Mouse (Mus musculus): ENCODE results near the gene Mastl. TPM values are rescaled to one million over a fixed set of nuclear protein-coding genes. Genes with fewer than 3 reads are reported as not detected.

The Mastl gene
- under 1 TPM; 0.26 to 0.48 TPM for total RNA-seq (2021)

DNA sequence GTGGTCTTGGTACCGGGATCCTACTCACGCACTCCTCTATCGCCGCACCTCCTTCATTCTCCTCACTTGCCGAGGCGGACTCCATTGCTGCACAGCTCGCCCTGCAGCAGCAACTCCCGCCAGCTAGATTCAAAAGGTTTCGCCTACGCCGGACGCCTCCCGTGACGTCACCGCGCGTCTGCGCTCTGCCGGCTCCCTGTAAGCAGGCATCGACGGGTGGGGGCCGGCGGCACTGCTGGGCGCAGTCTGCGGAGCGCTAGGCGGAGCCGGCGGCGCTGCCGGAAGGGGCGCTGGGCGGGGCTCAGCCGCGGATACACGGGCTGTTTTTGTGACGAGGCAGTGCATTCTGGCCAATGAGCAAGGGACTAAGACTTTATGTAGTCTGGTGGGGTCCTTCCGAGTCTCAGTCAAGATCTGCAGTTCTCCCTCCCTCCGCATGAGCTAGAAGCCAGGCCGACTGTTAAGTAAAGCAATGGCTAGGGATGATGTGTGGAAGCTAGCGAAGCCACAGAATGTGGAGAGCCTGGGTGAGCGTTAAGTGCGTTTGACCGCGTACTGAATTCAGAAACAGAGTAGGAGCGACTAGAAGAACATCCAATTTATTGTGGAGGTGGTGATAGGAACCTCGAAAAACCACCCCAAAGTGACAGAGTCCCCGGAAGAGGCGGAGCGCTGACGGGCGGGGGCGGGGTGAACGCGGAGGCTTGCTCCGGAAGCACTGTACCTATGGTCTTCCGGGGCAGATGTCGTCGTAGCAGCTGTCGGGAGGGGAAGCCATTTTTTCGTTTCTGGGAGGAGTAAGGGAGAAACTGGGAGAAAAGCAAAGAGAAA is at the start of gene Mastl, which contains the start of gene Yme1l1:
Gene Mastl (minus strand): TSS at position 248 of the 831 bp plus-strand sequence.
Gene Yme1l1 (plus strand): TSS at position 593 of the 831 bp plus-strand sequence.
- intact Hi-C loops (cut with DNase I): loop anchor here (2.0 to 5.0 kb wide), 2 partner anchors 87 to 259 kb away; partner anchors contain the start of genes Acbd5 and Pdss1
- DNase-seq (ENCODE audit: low spot score): peak; percentile 96

DNA sequence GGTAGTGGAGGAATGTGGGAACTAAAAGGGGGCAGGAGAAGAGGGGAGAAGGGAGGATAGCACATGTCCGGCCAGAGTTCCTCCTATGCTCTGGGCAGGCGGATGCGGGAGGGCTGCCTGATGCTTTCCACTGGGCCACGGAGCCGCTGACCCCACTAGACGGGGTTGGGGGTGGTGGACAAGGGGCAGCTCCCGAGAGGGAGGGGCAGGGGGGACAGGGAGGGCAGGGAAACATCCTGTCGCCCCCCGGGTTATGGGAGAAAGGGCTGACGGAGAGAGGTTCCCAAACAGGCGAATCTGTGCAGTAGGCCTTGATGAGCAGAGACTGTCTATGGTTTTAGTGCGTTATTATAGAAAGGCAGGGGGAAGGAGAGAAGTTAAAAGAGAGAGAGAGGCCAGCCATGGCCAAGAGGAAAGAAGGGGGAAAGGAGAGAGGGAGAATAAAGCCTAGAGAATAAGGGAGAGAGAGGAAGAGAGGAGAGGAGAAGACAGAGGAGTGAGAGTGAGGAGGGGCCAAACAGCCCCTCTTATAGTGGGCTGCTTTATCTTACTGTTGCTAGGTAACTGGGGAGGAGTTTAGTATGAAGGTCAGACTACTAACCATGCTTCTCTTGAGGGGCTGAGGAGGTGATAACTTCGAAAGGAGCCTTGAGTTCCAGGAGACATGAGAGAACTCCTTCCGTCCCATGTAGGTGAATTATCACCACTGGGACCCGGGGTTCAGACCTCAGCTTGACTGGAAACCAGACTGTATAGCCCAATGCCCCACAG is 47.3 kb upstream of the Mastl start:
- no peak for DNase-seq (ENCODE audit: low spot score)
- intact Hi-C loops (cut with DNase I): no loop called here

DNA sequence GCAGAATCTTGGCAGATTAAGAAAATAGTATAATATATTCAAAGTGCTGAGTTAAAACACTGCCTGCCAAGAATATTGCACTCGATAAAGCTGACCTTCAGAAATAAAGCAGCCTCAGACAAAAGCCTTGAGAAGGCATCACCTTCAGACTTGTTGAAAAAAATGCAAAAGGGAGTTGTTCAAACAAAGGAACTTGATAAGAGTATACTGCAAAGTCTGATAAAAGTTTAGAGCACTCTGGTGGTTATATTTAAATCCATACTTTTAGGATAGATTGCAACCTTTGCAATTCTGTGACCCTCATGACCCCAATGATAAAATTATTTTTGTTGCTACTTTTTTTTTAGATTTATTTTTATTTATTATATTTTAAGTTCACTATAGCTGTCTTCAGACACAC is 45.2 kb upstream of the Mastl start:
- DNase-seq (ENCODE audit: low spot score): no peak
- intact Hi-C loops (cut with DNase I): no loop called here

DNA sequence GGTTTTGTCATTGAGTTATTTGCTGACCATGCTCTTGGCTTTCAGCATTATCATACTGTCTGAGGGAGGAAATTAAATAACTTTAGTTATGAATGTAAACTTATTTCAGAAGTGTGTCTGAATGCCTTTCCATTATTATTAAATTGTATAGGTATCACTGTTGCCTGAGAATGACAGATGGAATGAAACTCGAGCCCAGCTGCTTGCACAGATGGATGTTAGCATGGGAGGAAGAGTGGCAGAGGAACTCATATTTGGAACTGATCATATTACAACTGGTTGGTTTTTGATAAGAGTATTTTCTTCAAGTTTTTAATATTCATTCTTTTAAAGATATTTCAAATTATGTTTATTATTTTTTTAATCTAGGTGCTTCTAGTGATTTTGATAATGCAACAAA is 38.5 kb upstream of the Mastl start:
- no peak for DNase-seq (ENCODE audit: low spot score)
- intact Hi-C loops (cut with DNase I): no loop called here

DNA sequence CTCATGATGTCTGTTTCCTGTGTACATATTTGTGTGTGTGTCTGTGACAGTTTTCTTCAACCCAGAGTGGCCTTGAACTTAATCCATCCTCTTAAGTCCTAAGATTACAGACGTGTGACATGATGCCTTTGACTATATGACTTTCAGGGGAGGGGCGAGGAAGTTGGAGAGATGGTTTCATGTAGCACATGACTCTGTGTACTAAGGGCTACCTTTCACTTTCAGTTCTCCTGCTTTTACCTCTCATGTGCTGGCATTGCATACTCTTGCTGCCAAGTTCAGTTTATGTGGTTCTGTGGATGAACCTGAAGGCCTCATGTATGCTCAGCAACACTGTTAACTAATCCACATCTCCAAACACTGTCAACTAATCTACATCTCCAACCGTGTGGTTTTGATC is 16.5 kb upstream of the Mastl start:
- no peak for DNase-seq (ENCODE audit: low spot score)
- intact Hi-C loops (cut with DNase I): no loop called here

DNA sequence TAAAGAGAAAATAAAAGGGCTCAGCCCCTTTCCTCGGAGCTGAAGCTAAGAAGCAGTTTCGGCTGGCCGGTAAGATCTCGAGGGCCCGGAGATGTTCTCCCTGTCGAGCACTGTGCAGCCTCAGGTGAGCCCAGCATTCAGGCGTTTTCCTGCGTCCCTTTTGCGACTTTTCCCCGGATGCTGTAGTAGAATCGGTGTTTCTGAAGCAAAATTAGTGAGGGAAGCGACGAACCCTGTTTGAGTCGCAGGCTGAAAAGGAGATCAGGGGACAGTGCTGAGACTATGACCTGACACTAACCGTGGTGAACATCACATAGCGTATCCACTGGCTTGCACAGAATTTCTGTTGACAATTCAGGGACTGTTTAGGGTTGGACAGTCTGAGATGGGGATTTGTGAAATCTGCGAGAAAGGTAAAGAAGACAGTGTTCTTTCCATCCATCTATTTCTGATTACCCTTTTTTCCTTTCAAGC is 821 bp upstream of the Mastl start:
- intact Hi-C loops (cut with DNase I): loop anchor here (5.0 kb wide), 1 partner anchor 259 kb away; the partner anchor contains the start of gene Pdss1
- DNase-seq (ENCODE audit: low spot score): no peak

DNA sequence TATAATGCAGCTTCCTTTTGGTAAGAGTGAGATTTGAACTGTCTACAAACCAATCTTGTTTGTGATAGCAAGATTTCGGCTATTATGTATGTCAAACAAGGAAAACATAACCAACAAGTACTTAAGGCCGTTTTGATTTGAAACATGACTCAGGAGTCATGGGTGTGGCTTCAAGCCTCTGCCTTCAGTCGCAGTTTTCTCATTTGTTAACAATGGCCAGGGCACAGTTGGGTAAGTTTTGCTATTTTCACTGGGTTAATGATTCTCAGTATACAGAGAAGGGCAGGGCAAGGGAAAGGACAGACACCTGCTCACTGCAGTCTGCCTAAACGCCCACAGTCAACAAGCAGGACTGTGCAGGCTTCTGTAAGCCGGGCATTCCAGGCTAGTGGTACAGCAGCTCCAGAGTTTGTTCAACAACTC is 614 bp downstream of the Mastl start:
- intact Hi-C loops (cut with DNase I): loop anchor here (2.0 to 5.0 kb wide), 2 partner anchors 86 to 258 kb away; partner anchors contain the start of genes Acbd5 and Pdss1
- no peak for DNase-seq (ENCODE audit: low spot score)

DNA sequence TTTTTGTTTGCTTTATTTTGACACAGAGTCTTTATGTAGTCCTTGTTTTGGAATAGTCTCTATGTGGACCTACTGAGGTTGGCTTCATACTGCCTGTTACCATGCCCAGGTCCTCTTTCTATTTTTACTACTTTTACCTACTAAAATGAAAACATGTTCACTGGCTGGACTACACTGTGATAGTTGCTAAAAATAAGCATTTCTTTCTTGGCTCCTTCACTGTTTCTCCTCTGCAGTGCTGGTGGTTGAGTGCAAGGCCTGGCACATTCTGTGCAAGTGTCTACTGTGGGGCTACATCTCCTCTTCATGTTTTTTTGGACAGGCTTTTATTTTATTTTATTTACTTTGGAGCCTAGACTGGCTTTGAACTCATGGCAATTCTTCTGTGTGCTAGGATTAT is 36.3 kb downstream of the Mastl start:
- DNase-seq (ENCODE audit: low spot score): no peak
- intact Hi-C loops (cut with DNase I): no loop called here

DNA sequence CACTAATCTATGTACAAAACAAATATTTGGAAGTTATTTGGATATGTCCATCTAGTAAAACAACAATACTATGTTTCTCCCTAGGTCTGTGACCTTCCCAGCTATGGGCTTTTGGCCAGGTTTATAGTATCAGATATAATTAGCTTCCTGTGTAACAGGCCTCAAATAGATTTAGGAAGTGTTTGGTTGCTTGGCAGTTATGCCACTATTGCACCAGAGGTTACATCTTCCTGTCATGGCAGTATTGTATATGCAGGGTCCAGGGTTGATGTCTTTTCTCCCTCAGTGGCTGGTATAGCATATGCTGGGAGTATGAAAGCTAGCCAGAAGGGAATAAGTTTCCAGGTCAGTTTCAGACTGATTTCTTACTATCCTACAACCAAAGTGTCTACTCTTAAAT is 53.6 kb downstream of the Mastl start:
- intact Hi-C loops (cut with DNase I): no loop called here
- DNase-seq (ENCODE audit: low spot score): no peak

DNA sequence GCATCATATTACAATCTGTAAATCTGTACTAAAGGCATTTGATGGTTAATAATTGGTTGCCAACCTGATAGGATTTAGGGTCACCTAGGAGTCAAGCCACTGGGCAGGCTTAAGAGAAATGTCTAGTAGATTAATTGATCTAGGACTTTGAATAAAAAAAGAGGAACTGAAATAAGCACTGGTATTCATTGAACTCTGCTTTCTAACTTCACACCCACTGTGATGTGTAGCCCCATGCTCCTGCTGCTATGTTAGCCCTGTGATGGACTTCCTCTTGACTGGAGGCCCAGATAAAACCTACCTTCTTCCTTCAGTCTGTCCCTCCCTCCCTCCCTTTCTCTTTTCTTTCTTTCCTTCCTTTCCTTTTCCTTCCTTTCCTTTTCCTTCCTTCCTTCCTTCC is 58.8 kb downstream of the Mastl start:
- DNase-seq (ENCODE audit: low spot score): no peak
- intact Hi-C loops (cut with DNase I): no loop called here

DNA sequence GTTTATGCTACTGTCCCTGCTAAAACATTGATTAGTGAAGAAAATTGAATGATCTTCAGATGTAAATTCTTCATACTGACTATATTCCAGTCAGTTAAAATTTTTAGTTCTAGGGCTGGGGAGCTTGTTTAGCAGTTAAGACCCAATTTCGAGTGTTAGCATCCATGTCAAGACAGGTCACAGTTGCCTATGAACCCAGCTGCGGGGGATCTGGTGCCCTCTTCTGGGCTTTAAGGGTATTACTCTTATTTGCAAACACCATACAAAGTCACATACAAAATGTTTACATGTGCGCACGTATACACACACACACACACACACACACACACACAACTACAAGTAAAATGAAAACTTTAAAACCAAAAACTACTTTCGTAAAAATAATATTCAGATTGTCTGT is 63.6 kb downstream of the Mastl start:
- intact Hi-C loops (cut with DNase I): no loop called here
- DNase-seq (ENCODE audit: low spot score): no peak

DNA sequence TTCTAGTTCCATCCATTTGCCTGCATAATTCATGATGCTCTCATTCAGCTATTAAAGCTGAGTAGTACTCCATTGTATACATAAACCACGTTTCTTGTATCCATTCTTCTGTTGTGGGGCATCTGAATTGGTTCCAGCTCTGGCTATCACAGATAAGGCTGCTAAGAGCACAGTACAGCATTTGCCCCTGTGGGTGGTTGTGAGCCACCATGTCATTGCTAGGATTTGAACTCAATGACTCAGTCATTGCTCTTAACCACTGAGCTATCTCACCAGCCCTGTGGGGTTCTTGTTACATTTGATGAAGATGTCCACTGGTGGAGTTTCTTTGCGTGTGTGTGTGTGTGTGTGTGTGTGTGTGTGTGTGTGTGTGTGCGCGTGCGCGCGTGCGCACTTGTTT is 71.3 kb downstream of the Mastl start:
- DNase-seq (ENCODE audit: low spot score): no peak
- intact Hi-C loops (cut with DNase I): no loop called here

DNA sequence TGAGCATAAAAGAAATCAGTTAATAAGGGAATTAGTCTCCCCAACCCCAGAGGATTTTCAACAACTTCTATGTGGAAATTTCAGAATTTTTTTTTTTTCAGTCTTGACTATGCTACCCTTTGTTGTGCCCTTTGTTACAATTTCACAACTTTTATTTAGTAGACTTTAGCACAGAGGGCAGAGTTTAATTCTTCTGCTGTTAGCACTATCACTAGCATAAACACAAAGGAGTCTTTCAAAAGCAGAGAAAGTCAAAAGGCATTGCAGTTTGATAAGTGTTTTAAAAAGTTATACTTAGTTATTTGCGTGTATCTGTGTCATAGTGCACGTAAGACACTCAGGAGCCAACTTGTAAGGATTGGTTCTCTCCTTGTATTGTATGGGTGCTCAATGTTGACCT is 77.2 kb downstream of the Mastl start:
- intact Hi-C loops (cut with DNase I): no loop called here

DNA sequence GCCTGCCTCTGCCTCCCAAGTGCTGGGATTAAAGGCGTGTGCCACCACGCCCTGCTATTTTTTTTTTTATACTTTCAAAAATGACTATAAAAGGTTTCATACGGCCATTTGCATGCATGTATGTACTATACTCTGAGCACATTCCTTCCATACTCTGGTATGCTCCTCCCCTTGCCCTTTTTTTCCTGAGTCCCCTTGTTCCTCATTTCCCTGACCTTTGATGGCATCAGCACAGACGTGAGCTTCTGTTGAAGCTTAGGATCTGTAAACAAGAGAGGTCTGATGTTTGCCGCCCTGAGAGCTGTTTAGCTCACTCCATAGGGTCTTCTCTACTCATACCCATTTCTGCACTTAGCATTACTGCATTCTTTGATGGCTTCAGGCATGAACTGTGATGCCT is 78.1 kb downstream of the Mastl start:
- no peak for DNase-seq (ENCODE audit: low spot score)
- intact Hi-C loops (cut with DNase I): no loop called here

More for the DNA sequence above, 77.2 kb downstream of the Mastl start:
- no peak for DNase-seq (ENCODE audit: low spot score)

DNA sequence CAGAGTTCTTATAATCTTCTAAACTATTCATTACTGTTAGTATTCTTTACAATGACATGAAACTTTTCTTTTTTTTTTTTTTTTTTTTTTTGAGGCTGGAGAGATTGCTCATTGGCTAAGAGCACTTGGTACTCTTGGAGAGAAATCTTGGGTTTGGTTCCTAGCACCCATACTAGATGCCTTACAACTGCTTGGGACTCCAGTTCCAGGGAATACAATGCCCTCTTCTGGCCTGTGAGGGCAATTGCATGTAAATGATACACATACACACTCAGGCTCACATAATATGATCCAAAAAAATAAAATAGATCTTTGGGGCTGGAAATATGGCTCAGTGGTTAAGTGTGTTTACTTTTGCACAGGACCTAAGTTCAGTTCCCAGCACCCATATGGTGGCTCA is 79.0 kb downstream of the Mastl start:
- intact Hi-C loops (cut with DNase I): no loop called here
- DNase-seq (ENCODE audit: low spot score): no peak

DNA sequence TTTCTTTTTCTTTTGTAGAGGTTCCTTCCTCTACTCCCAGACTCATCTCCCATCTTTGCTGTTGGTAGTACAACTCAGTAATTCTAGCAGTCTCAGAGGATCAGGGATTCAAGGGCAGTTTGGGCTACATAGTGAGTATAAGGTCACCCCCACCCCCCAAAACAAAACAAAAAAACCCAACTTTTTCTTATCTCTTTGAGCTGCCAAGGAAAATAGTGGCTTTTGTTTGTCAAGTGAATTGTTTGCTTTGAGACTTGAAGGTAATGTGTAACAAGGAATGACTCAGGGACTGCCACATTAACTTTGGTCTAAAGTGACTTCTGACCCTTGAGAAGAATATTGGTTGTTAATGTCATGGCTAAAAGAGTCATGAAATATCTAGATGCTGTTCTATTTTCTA is 80.0 kb downstream of the Mastl start:
- intact Hi-C loops (cut with DNase I): no loop called here
- no peak for DNase-seq (ENCODE audit: low spot score)

DNA sequence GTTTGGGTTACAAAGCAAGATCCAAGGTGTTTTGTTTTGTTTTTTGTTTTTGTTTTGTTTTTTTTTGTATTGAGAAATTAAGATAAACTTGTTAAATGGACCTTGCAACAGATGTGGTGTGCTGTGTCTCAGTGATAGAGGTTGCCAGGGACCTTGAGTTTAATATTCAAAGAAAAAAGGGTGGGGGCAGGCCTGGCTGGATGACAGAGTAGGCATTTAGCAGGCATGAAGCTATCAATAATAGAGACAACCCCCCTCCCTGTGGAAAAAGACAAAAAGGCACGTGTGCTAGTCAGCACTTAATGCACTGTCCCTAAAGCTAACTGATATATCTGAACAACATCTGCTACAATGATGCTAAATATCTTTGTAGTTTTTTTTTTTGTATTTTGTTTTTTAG is 84.4 kb downstream of the Mastl start:
- no peak for DNase-seq (ENCODE audit: low spot score)
- intact Hi-C loops (cut with DNase I): no loop called here

DNA sequence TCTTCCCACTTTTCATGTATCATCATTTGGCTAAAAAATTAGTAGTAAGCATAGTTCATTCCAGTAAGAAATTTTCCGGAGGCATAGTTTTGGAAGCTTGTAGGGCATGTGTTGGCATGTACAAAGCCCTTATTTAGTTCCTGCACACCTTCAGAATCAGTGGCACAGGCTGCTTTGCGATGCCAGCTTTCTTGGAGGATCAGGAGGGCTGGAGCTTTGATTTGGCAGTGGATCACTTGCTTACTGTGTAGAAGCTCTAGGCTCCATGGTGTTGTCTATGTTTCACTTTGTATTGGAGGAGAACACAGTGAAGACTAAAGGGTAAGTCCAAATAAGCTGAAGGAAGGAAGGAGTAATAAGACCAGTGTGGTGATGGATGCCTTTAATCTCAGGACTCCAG is 85.3 kb downstream of the Mastl start:
- no peak for DNase-seq (ENCODE audit: low spot score)
- intact Hi-C loops (cut with DNase I): no loop called here

DNA sequence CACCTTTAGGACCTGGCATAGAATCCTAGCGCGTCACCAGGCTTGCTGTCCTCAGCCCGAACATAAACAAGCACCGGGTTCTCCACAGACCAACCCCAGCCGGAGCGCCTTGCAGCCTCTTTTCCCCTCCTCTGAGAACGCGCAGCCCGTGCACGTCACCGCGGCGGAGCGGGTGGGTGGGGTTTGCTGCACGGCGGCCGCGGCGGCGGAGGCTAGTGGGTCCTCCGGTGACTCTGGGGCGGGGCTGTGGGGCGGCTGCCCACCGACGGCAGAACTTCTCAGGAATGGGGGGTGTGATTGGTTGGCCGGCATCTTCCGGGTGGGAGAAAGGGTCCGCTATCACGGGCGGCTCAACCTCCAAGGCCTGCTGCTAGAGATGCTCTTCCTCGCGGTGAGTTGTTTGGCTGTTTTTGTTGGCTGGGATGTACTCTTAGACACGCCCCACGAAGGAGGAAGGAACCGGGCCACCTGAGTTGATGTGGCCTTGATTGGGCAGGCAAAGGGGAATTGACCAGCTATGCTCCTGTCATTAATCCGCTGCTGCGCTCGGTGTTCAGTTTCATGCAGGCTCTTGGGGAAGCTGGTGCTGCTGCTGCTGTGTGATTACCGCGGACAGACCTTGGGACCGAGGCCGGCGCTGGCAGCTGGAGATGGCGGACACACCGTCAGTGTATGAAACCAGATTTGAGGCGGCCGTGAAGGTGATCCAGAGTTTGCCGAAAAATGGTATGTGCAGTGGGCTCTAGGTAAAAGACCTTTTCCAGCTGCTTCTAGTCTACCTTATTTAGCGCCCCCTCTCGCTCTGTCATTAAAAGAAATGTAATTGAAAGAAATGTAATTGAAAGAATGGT is 86.7 kb downstream of the Mastl start:
- intact Hi-C loops (cut with DNase I): loop anchor here (1.0 to 10.0 kb wide), 3 partner anchors 30 to 174 kb away; partner anchors contain the start of gene Pdss1
- DNase-seq (ENCODE audit: low spot score): peak; percentile 91

DNA sequence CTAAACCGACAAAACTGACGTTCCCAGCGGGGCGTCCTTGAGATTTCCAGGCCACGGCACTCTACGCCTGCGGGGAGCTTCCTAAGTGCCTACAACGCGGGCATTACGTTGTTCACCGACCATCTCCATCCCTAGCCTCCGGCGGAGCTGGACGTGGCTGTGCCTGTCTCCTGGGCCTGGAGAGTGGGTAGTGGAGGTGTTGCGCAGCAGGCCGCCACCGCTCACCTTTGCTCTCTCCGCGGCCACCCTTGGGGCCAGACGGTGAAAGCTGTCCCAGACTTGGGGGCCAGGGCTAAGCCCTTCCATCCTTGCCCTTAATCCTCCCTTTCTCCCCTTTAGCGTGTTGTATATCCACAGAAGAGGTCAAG is 87.5 kb downstream of the Mastl start:
- DNase-seq (ENCODE audit: low spot score): no peak
- intact Hi-C loops (cut with DNase I): loop anchor here (1.0 to 10.0 kb wide), 3 partner anchors 29 to 174 kb away; partner anchors contain the start of gene Pdss1
